Mouse (Mus musculus): Measurements from ENCODE around the gene Olfr803.

The Olfr803 gene

DNA sequence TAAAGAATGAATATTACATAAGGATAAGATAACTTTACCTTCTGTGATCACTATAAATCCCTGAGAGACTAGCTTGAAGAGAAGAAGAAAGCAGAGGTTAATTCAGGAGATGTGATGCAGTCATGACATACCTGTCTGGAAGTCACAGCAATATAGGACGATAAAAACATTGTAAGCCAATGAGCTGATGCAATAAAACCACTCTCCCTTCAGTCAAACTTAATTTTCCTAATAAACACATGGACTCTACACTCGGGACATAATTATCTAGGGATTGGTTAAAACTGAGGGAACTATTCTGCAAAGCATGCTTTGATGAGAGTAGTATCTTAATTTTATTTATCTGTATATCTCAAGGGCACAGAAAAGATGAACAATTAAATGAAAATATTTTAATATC is at the start of gene Olfr803:
Gene Olfr803, minus strand, starts transcription at position 101 of the 400 bp plus-strand sequence.
- no peak for DNase-seq (ENCODE audit: low spot score in 2 of 2)

DNA sequence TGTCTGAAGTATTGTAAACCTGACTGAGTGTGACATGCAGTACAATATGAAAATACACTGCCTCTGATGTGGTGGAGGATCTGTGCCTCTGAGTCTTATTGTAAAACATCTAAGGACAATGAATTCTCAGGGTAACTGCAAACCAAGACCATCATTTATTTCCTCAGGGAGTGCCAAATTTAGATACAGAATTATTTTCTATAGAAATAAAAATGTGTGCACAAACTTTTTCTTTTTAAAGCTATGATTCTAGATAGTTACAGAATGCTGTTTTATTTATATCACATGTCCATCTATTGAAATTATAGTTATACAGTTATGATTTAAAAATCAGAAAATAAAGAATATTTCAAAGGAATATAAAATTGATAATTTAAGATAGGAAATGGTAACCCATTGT is 47.7 kb upstream of the Olfr803 start, which contains the start of gene Olfr806:
Gene Olfr806, minus strand, starts transcription at position 101 of the 400 bp plus-strand sequence.
- no peak for DNase-seq (ENCODE audit: low spot score in 2 of 2)

DNA sequence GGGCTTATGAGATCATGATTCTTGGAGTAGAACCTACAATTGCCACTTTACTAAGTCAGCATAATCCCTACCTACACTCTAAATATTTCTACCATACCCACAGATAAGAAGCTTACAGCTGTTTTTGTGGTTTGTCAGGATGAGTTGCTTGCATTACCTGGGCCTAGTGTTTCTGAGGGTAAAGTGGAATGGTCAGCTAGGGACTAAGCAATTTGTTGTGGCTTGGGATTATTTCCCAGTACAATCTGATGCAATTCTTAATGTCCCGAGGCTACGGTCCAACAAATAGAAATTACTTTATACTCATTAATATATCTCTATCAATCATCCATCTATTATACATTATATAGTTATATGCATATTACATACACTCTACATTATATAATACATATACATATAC is 35.2 kb upstream of the Olfr803 start, which contains the start of gene Olfr805:
Gene Olfr805, minus strand, starts transcription at position 101 of the 400 bp plus-strand sequence.
- no peak for DNase-seq (ENCODE audit: low spot score in 2 of 2)

DNA sequence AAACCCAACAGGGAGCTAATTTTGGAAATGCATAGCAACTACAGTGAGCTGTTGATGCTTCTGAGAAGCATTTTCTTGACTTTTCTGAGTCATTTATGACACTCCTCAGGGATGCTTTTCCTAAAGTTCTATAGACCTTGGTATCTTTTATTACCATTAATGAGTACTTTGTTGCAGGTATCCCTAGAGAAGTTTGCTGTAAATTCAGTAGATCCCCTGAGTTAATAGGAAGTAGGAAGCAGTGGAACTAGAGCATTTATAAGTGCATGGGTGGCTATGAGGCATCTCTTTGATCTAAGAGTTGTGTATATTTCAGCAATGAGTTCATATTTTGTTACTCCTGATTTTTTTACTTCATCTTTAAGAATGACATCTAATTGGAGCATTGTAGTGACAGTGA is 8.8 kb upstream of the Olfr803 start, which contains the start of gene Olfr804:
Gene Olfr804, plus strand, starts transcription at position 301 of the 400 bp plus-strand sequence.
- DNase-seq (ENCODE audit: low spot score in 2 of 2) = no peak

DNA sequence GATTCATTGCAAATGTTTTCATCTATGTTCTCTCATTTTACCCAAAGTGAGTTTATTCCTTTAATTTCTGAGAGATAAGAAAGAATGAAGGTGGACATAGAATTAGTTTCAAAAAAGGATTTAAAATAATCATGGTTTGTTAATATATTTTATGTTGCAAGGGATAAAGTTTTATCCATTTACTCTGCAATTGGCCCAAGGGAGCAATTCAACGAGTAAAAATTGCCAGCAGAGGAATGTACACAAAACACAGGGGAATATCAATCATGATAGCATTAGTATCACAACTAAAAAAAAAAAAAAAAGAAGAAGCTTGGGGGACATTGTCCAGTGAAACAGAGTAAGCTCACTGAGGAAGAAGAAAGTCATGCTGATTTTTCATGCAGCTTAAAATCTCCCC is 6.0 kb downstream of the Olfr803 start, which contains the start of gene Olfr802:
Gene Olfr802, minus strand, starts transcription at position 101 of the 400 bp plus-strand sequence.
- DNase-seq (ENCODE audit: low spot score in 2 of 2) = no peak

DNA sequence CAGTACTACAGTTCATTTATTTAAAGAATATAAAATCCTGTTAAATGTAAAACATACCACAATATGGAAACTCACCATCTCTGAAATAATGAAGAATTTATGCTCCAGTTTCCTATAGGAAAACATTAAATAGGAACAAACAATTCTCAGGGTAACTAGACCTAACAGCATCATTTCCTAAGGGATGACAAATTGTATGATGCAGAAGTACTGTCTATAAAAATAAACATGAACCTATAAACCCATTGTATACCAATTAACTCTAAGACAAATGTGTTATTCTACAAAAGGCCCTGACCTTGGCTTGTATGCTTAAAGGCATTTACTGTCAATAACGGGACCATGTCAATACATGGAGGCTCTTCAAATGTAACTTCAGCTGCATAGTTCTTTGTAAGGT is 20.3 kb downstream of the Olfr803 start, which contains the start of gene Olfr801:
Gene Olfr801, minus strand, starts transcription at position 101 of the 400 bp plus-strand sequence.
- no peak for DNase-seq (ENCODE audit: low spot score in 2 of 2)

DNA sequence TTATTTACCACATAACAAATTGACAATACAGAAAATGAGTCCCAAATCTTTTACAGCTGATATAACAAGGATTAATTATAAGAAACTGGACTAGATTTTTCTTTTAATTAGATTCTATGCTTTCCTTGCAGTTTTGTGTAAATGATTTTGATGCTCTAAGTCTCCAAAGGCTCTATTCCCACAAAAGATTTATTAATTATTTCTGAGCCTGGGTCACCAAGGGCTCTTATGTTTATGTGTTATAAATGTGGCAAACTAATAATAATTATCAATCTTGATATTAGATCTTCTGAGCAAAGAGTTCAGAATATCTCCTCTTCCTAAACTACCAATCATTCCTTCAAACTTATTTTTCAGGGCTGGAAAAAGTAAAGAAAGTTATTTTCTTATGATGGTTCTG is 36.7 kb downstream of the Olfr803 start, which contains the start of gene Olfr800:
Gene Olfr800, plus strand, starts transcription at position 301 of the 400 bp plus-strand sequence.
- no peak for DNase-seq (ENCODE audit: low spot score in 2 of 2)

DNA sequence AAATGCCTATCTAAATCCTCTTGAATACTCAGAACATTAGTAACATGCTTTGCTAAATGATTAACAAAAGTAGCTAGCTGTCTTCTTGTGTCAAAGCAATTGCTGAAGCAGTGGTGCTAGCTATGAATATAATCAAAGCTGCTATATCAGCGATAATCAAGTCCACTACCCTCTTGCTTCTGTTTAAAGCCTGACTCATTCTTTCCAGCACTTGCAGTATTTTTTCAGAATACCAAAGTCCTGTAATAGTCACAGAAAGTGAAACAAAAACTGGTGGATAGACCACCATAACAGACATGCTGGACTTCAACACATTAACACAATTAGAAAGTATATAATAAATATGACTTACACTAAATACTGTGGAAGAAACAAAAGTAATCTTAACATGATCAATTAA is 42.3 kb downstream of the Olfr803 start:
- no peak for DNase-seq (ENCODE audit: low spot score in 2 of 2)

All from spleen, postnatal 36 days (tissue).